Mouse (Mus musculus) lung, adult 2 months (tissue): ENCODE results near the gene Mlh3. TPM values are rescaled to one million over a fixed set of nuclear protein-coding genes. Genes with fewer than 3 reads are reported as not detected.

Source experiments
- DNase-seq: peaks from one replicate; pipeline ENCODE4 v3.0.0; 2022
- H3K4me1 ChIP-seq: fragments of 200-500 bp; 2 replicates; pipeline ENCODE4 v1.6.1; 2011; ENCODE audit warnings: low read length; ENCODE audit not compliant: control insufficient read depth, insufficient read depth
- H3K4me3 ChIP-seq: fragments of 200-500 bp; replicated peaks from 2 replicates; pipeline ENCODE3; 2011; ENCODE audit warnings: low read depth, mild to moderate bottlenecking, control low read depth, low read length; ENCODE audit errors: extremely low read depth
- CTCF ChIP-seq: fragments of 200-500 bp; IDR thresholded peaks from 2 replicates; pipeline ENCODE4 v1.5.1; 2011; ENCODE audit warnings: mild to moderate bottlenecking, low read length, control low read depth; ENCODE audit not compliant: insufficient read depth
- POLR2A ChIP-seq: fragments of 200-500 bp; IDR thresholded peaks from 2 replicates; pipeline ENCODE4 v1.6.1; 2011; ENCODE audit warnings: low read depth, mild to moderate bottlenecking, control low read depth, low read length, borderline replicate concordance; ENCODE audit errors: extremely low read depth
- WGBS: fragments of 180-500 bp; shearing (Covaris S2); methylation state at CpG from one replicate; pipeline ENCODE4 v1.1.7; 2018; 5-methylcytosine and 5-hydroxymethylcytosine counted together
- polyA plus RNA-seq: library from polyadenylated mRNA; depleted of rRNA; stranded (reverse); fragments of >200 nt; gene quantifications from 2 replicates; pipeline ENCODE4 v1.2.3, GENCODE M21; 2012; rRNA removed

Mlh3 gene
- polyA plus RNA-seq: 3.7 and 5.5 TPM in 2 replicates

- TF ChIP-seq POLR2A (peak; percentile 64; the same call in 1 of the 2 replicates), CTCF (peak; percentile 11; the same call in 1 of the 2 replicates)
- DNase-seq: peak; percentile 83
- Histone ChIP-seq H3K4me1 (no peaks in the 10 kb centered on the region), H3K4me3 (peak within 1 kb of the TSS; percentile 87)
- WGBS: 1% methylated on average over 35 of the region's 35 CpGs
Measured at GRCm38 (mm10) chr12:85270319-85270718, at the start of gene Mlh3. Gene Mlh3 (minus strand): TSS chr12:85270599.

GRCm38 (mm10) chr12:85308651-85309050 is 38.3 kb upstream of the Mlh3 start:
- DNase-seq: no peak
- H3K4me3 ChIP-seq: no peak overlapping the region
- 78% methylated on average over 3 of the region's 3 CpGs for WGBS
- no peaks in the 10 kb centered on the region for H3K4me1 ChIP-seq
- no peak for TF ChIP-seq CTCF
- TF ChIP-seq POLR2A: no peak

GRCm38 (mm10) chr12:85305247-85305892 is 35.0 kb upstream of the Mlh3 start:
- Histone ChIP-seq H3K4me1 (no peaks in the 10 kb centered on the region), H3K4me3 (peak overlapping the region; percentile 38)
- DNase-seq: peak; percentile 80
- TF ChIP-seq CTCF: peak; percentile 99
- 0 out of 2 replicates have a peak, but pooled peaks have one; percentile 13 for TF ChIP-seq POLR2A
- WGBS: 35% methylated on average over 16 of the region's 16 CpGs

DNA sequence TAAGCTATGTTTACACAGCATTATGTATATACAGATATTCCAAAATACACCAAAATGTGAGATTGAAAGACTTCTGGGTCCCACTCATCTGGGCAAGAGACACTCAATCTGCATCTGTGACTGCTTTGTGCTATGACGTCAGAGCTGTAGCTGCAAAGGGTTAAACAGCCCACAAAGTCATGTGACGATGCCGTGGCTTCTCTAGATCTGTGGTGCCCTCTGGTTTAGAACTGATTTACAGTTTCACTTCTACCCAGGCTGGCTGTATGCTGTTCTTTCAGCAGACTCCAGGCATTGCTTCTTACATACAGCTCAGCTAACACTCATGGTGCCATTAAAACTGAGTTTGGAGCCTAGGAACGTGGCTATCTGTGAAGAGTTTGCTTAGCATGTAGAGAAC is 34.3 kb upstream of the Mlh3 start:
- Histone ChIP-seq H3K4me1 (no peaks in the 10 kb centered on the region), H3K4me3 (no peak overlapping the region)
- 53% methylated on average over 4 of the region's 4 CpGs for WGBS
- no peak for DNase-seq
- no peak for TF ChIP-seq POLR2A
- TF ChIP-seq CTCF: no peak

GRCm38 (mm10) chr12:85303256-85303655 is 32.9 kb upstream of the Mlh3 start:
- Histone ChIP-seq H3K4me1 (no peaks in the 10 kb centered on the region), H3K4me3 (no peak overlapping the region)
- no peak for DNase-seq
- 75% methylated on average over 2 of the region's 2 CpGs for WGBS
- no peak for TF ChIP-seq POLR2A
- TF ChIP-seq CTCF: no peak

- no peak overlapping the region for H3K4me3 ChIP-seq
- WGBS: 58% methylated on average over 1 of the region's 1 CpGs
- H3K4me1 ChIP-seq: no peaks in the 10 kb centered on the region
- no peak for DNase-seq
- TF ChIP-seq CTCF (no peak), POLR2A (no peak)
Measured at GRCm38 (mm10) chr12:85298835-85299180, 28.4 kb upstream of the Mlh3 start.

DNA sequence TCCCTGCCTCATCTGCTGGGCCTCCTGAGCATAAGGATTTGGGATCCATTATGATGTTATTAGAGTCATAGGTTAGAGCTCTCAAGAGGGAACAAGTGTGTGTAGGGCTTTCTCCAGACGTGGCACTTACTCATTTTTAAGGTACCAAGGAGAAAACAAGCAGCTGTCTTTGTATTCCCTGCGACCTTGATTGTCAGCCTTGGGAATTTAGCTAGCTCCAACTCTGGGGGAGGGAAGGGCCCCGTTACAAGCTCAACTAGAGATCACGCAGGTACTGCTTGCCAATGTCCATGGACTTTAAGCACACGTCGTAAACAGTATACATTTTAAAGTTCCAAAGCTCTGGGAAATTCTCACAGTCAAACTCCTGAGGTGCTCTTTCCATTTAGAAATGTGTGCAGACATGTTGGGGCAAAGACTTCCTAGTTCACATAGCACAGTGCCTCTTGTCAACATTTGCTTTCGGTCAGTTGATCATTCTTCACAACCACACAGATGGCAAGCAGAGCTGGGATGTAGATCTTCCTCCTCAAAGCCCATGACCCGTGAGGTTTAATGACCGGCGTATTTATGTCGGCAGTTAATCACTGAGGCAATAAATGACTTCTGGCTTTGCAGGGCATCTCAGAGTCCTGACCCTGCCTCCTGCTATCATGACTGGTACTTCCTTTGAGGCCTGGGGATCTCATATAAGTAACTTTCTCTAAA is 27.9 kb upstream of the Mlh3 start:
- H3K4me3 ChIP-seq: no peak overlapping the region
- no peak for DNase-seq
- TF ChIP-seq CTCF (no peak), POLR2A (no peak)
- 60% methylated on average over 11 of the region's 11 CpGs for WGBS
- no peaks in the 10 kb centered on the region for H3K4me1 ChIP-seq

DNA sequence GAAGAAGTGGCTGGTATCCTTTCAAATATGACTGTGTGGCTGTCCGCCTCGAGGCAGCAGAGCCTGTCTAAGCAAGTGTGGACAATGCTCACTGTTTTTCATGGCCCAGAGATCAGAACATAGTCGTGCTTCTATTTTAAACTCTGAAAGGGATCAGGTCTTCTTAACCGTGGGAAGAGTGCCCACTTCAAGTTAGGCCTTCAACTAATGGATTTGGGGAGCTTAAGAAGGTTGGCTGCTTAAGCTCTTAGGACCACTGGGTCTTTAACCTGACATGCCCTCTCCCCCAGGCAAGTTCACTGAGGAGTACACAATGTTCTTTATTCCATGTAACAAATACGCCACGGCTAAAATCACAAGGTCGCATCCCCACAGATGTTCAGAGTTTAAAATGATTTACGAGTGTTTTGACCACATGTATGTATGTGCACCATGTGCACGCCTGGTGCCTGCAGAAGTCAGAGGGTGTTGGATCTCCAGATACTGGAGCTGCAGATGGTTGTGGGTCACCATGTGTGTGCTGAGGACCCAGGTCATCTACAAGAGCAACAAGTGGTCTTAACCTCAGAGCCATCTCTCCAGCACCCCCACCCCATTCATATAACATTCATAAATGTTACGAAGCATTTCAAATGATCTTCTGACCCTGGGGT is 27.1 kb upstream of the Mlh3 start:
- TF ChIP-seq POLR2A (no peak), CTCF (no peak)
- WGBS: 78% methylated on average over 10 of the region's 10 CpGs
- Histone ChIP-seq H3K4me3 (no peak overlapping the region), H3K4me1 (no peaks in the 10 kb centered on the region)
- DNase-seq: no peak

- Histone ChIP-seq H3K4me3 (no peak overlapping the region), H3K4me1 (no peaks in the 10 kb centered on the region)
- DNase-seq: no peak
- 73% methylated on average over 5 of the region's 5 CpGs for WGBS
- no peak for TF ChIP-seq CTCF
- no peak for TF ChIP-seq POLR2A
Measured at GRCm38 (mm10) chr12:85296915-85297314, 26.5 kb upstream of the Mlh3 start.

DNA sequence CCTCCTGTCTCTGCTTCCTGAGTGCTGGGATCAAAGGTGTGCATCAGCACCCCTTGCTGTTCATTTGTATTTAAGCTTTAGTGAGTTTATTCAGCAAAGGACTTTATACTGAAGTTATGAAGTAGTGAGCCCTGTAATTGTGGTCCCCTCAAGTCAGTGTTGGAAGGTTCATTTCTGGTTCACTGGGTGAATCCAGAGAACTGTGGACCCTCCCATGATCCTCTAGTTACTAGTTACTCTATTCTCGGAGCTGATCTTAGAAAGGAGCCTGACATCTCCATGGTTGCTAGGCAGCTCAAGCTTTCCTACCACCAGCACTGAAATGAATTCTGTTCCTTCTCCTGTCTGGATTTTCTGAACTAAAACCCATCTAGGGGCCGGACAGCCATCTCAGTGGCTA is 25.1 kb upstream of the Mlh3 start:
- no peak for TF ChIP-seq POLR2A
- TF ChIP-seq CTCF: no peak
- WGBS: 91% methylated on average over 2 of the region's 2 CpGs
- no peak for DNase-seq
- Histone ChIP-seq H3K4me3 (no peak overlapping the region), H3K4me1 (no peaks in the 10 kb centered on the region)
